ENCODE assay signal across 9 mouse cellular contexts in genomic region chr2:63454263-63455011, GRCm38 (mm10).
DNase-seq lines count a peak whose midpoint lies in the region; ATAC-seq and TF ChIP-seq lines count a peak whose summit lies in the region.
"Had no signal": no experiment of that assay in that cellular context is flagged by ENCODE, and none has a peak within 500 bp of the region (broad histone marks: within the 10 kb centered on the region; RNA-seq: fewer than 3 reads in every experiment).

No protein-coding gene starts in this region.

- no peaks in the 10 kb centered on the region for H3K36me3 ChIP-seq in forebrain, embryonic 14.5 days (ENCODE audit: control insufficient read depth, insufficient read depth, low read length)
- no peaks in the 10 kb centered on the region for H3K36me3 ChIP-seq in forebrain, embryonic 12.5 days (replicated peaks)
- no peaks in the 10 kb centered on the region for H3K36me3 ChIP-seq in testis, adult 2 months (ENCODE audit: control insufficient read depth, insufficient read depth, low read length)

- H3K9me3 ChIP-seq in forebrain, embryonic 14.5 days (replicated peaks; ENCODE audit: control insufficient read depth, low read length) = no peaks in the 10 kb centered on the region
- no peaks in the 10 kb centered on the region for H3K9me3 ChIP-seq in forebrain, embryonic 12.5 days

- TF ChIP-seq POLR2A in testis, adult 2 months (IDR thresholded peaks at IDR 0.05; ENCODE audit: control insufficient read depth, low read depth, low read length) = no peak

- H3K27ac ChIP-seq in forebrain, embryonic 14.5 days (ENCODE audit: low read depth, low read length) = no peak overlapping the region
- no peak overlapping the region for H3K27ac ChIP-seq in forebrain, embryonic 12.5 days
- H3K27ac ChIP-seq in testis, adult 2 months (ENCODE audit: control insufficient read depth, insufficient read depth, low read depth, low read length) = peak overlapping the region; percentile 39; the same call in 1 of the 2 replicates
- H3K27ac ChIP-seq: liver, embryonic 14.5 days had no signal

- no peak overlapping the region for H3K4me2 ChIP-seq in forebrain, embryonic 14.5 days (ENCODE audit: low read length)
- no peak overlapping the region for H3K4me2 ChIP-seq in forebrain, embryonic 12.5 days

- ATAC-seq in forebrain, embryonic 14.5 days = peak; percentile 88
- ATAC-seq in forebrain, embryonic 12.5 days (ENCODE audit: low FRiP score) = no peak; the same call in 1 of the 2 replicates

- no peak overlapping the region for H3K4me3 ChIP-seq in forebrain, embryonic 14.5 days (ENCODE audit: low read depth, low read length)
- no peak overlapping the region for H3K4me3 ChIP-seq in forebrain, embryonic 12.5 days (replicated peaks)
- H3K4me3 ChIP-seq in testis, adult 2 months (ENCODE audit: control insufficient read depth, low read depth, low read length) = peak overlapping the region; percentile 45

- H3K9ac ChIP-seq in forebrain, embryonic 14.5 days (ENCODE audit: low read length) = no peak overlapping the region
- H3K9ac ChIP-seq in forebrain, embryonic 12.5 days = no peak overlapping the region
- H3K9ac ChIP-seq: liver, embryonic 14.5 days had no signal

- TF ChIP-seq CTCF in testis, adult 2 months (IDR thresholded peaks at IDR 0.05; ENCODE audit: control insufficient read depth, insufficient read depth, insufficient replicate concordance, low read depth, low read length) = no peak

- no peaks in the 10 kb centered on the region for H3K27me3 ChIP-seq in forebrain, embryonic 14.5 days (replicated peaks; ENCODE audit: control insufficient read depth, insufficient read depth, low read length)
- no peaks in the 10 kb centered on the region for H3K27me3 ChIP-seq in forebrain, embryonic 12.5 days
- no peaks in the 10 kb centered on the region for H3K27me3 ChIP-seq in testis, adult 2 months (ENCODE audit: control insufficient read depth, insufficient read depth, low read length)

- 42% methylated on average over 10 of the region's 10 CpGs for WGBS in forebrain, embryonic 14.5 days
- 74% methylated on average over 10 of the region's 10 CpGs for WGBS in forebrain, embryonic 12.5 days

- peak; percentile 89 for DNase-seq in forebrain, embryonic 14.5 days (ENCODE audit: low spot score)
- no peak for DNase-seq in testis, postnatal 10 days (ENCODE audit: low spot score)
- peak; percentile 59 for DNase-seq in layer of hippocampus, adult 9-11 months
- peak; percentile 80 for DNase-seq in telencephalon, adult 2 months (ENCODE audit: low read depth, low spot score)
- DNase-seq in adrenal gland, adult 2 months = no peak
- no peak for DNase-seq in spleen, postnatal 4 days (ENCODE audit: low spot score in 2 of 2)

- peaks cover 4% of the 10 kb centered on the region; the same call in 1 of the 2 replicates for H3K4me1 ChIP-seq in forebrain, embryonic 14.5 days (ENCODE audit: control insufficient read depth, insufficient read depth, low read length)
- no peaks in the 10 kb centered on the region for H3K4me1 ChIP-seq in forebrain, embryonic 12.5 days
- peaks cover 4% of the 10 kb centered on the region for H3K4me1 ChIP-seq in testis, adult 2 months (ENCODE audit: control insufficient read depth, insufficient read depth, low read length)

Comparison
In these comparisons a context has a peak if more than half of its experiments do, and no peak if none do; other contexts are left out.
1. DNase-seq: peak in forebrain, embryonic 14.5 days (single experiment), layer of hippocampus, adult 9-11 months (single experiment) and telencephalon, adult 2 months (single experiment); none in testis, postnatal 10 days (single experiment), adrenal gland, adult 2 months (single experiment) and spleen, postnatal 4 days (0 of 2).